Mouse (Mus musculus) hindbrain, embryonic 15.5 days (tissue): ENCODE measurements around the gene Syde2. TPM values are rescaled to one million over a fixed set of nuclear protein-coding genes. Genes with fewer than 3 reads are reported as not detected.

Experiments
- ATAC-seq: fragments of 200-750 bp; cut with Nextera tagmentation; 2 replicates; pipeline ENCODE4 v1.8.0; 2017; ENCODE audit warnings: low read depth, moderate number of reproducible peaks, moderate TSS enrichment; ENCODE audit not compliant: low FRiP score
- H3K27ac ChIP-seq: fragments of 300-500 bp; sonication (generic); replicated peaks from 2 replicates; pipeline ENCODE4 v1.5.1; 2015; ENCODE audit warnings: mild to moderate bottlenecking, inconsistent platforms
- H3K27me3 ChIP-seq: fragments of 300-500 bp; sonication (generic); 2 replicates; pipeline ENCODE4 v1.6.1; 2015; ENCODE audit warnings: control low read depth, inconsistent platforms
- H3K36me3 ChIP-seq: fragments of 300-500 bp; sonication (generic); 2 replicates; pipeline ENCODE4 v1.6.1; 2015; ENCODE audit warnings: control low read depth, inconsistent platforms
- H3K4me1 ChIP-seq: fragments of 300-500 bp; sonication (generic); replicated peaks from 2 replicates; pipeline ENCODE4 v1.6.1; 2015; ENCODE audit warnings: control low read depth, inconsistent platforms
- H3K4me2 ChIP-seq: fragments of 300-500 bp; sonication (generic); 2 replicates; pipeline ENCODE4 v1.6.1; 2015; ENCODE audit warnings: moderate library complexity, mild to moderate bottlenecking, inconsistent platforms
- H3K4me3 ChIP-seq: fragments of 300-500 bp; sonication (generic); 2 replicates; pipeline ENCODE4 v1.5.1; 2015; ENCODE audit warnings: mild to moderate bottlenecking, inconsistent platforms
- H3K9ac ChIP-seq: fragments of 300-500 bp; sonication (generic); 2 replicates; pipeline ENCODE4 v1.6.1; 2015; ENCODE audit warnings: inconsistent platforms
- H3K9me3 ChIP-seq: fragments of 300-500 bp; sonication (generic); 2 replicates; pipeline ENCODE4 v1.6.1; 2016; ENCODE audit warnings: control low read depth, inconsistent platforms
- WGBS: fragments of 180-500 bp; shearing (Covaris S2); methylation state at CpG from one replicate; pipeline ENCODE4 v1.1.7; 2015; 5-methylcytosine and 5-hydroxymethylcytosine counted together
- polyA plus RNA-seq: library from polyadenylated mRNA; unstranded; fragments of >200 nt; fragmentation: Nextera tagmentation; extraction: Ambion mirVana; gene quantifications from 2 replicates; pipeline ENCODE4 v1.2.1, GENCODE M21; 2015

Syde2 gene
- polyA plus RNA-seq, 1 experiment from 2014 or later = 0.34 TPM

DNA sequence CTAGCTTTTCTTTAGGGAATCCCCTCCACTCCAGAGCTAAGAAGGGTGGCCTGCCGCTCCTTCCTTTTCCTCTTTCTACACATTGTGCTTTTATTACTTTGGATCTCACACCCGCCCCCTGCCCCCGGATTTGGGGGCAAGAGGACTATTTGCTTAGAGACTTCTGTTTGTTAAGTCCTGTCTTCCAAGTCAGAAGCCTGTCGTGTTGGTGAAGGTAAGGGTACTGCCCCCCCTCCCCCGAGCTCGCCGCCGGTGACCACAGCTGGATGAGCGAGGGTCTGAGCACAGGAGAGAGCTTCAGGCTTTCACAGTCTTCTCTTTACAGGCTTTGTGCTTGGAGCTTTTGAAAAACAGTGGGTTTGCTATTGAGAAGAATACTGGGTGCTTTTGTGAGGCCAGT is 29.9 kb downstream of the Syde2 start:
- peaks cover 5% of the 10 kb centered on the region; the same call in 1 of the 2 replicates for H3K36me3 ChIP-seq
- no peaks in the 10 kb centered on the region for H3K4me1 ChIP-seq
- H3K9me3 ChIP-seq = no peaks in the 10 kb centered on the region
- no peak overlapping the region for H3K27ac ChIP-seq
- H3K27me3 ChIP-seq = no peaks in the 10 kb centered on the region
- WGBS = 52% methylated on average over 9 of the region's 9 CpGs
- no peak overlapping the region for H3K9ac ChIP-seq
- no peak overlapping the region for H3K4me3 ChIP-seq
- no peak overlapping the region for H3K4me2 ChIP-seq
- ATAC-seq = no peak

DNA sequence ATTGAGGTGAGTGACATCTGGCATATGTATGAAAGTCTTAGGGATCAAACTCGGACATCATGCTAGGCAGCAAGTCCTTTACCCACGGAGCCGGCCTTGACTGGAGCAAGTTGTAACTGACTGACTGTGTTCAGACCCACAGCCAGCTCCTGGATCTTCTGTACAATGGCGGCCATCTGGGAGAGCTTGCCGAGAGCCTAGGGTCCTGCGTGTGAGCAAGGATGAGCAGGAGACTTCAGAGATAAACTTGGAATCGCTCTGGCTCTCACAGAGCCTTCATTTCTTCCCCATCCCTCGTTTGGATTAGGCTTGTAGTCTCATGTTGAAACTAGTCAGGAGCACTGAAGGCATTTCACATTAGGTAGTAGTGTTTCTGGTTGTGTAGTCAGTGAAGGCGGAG is 34.6 kb downstream of the Syde2 start:
- H3K9me3 ChIP-seq = no peaks in the 10 kb centered on the region
- H3K4me2 ChIP-seq = no peak overlapping the region
- H3K4me1 ChIP-seq = no peaks in the 10 kb centered on the region
- no peak for ATAC-seq
- H3K4me3 ChIP-seq = no peak overlapping the region
- WGBS = 94% methylated on average over 9 of the region's 9 CpGs
- no peak overlapping the region for H3K27ac ChIP-seq
- no peaks in the 10 kb centered on the region for H3K27me3 ChIP-seq
- H3K36me3 ChIP-seq = no peaks in the 10 kb centered on the region
- H3K9ac ChIP-seq = no peak overlapping the region

DNA sequence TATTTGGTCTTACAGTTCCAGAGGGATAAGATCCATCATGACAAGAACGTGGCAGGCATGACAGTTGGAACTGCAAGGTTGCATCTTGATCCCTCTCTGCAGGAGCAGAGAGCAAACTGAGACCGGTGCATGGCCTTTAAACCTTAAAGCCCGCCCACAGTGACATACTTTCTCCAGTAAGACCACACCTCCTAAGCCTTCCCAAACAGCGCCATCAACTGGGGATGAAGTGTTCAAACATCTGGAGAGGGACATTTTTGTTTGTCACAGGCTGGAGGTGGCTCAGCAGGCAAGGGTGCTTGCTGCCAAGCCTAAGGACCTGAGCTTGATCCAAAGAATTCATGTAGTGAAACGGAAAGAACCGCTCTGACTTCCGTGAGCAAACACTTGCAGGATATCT is 37.1 kb downstream of the Syde2 start:
- no peaks in the 10 kb centered on the region for H3K27me3 ChIP-seq
- H3K4me3 ChIP-seq = no peak overlapping the region
- WGBS = 88% methylated on average over 7 of the region's 7 CpGs
- H3K36me3 ChIP-seq = no peaks in the 10 kb centered on the region
- ATAC-seq = no peak
- H3K9ac ChIP-seq = no peak overlapping the region
- H3K27ac ChIP-seq = no peak overlapping the region
- H3K4me2 ChIP-seq = no peak overlapping the region
- H3K9me3 ChIP-seq = no peaks in the 10 kb centered on the region
- no peaks in the 10 kb centered on the region for H3K4me1 ChIP-seq

DNA sequence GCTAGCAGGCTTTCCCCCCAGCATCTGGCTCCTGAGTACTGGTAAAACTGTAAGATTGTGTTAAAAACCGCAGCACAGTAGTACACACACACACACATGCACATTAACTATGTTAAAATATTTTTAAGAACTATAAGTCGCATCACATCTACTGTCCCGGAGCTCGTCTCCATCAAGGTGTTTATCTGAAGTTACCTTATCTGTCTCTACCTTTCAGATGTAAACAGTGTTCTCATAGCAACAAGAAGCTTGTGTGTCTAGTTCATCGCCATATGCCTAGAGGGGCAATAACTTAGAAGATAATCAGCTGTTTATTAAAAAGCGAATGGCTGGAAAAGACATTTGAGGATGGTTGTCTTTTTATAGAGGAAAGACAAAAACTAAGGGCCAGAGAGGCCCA is 37.8 kb downstream of the Syde2 start:
- Histone ChIP-seq H3K4me3 (no peak overlapping the region), H3K4me2 (no peak overlapping the region), H3K9me3 (no peaks in the 10 kb centered on the region), H3K4me1 (peaks cover 5% of the 10 kb centered on the region; the same call in 1 of the 2 replicates), H3K27ac (no peak overlapping the region), H3K36me3 (no peaks in the 10 kb centered on the region), H3K27me3 (no peaks in the 10 kb centered on the region), H3K9ac (no peak overlapping the region)
- 95% methylated on average over 6 of the region's 6 CpGs for WGBS
- ATAC-seq = no peak

DNA sequence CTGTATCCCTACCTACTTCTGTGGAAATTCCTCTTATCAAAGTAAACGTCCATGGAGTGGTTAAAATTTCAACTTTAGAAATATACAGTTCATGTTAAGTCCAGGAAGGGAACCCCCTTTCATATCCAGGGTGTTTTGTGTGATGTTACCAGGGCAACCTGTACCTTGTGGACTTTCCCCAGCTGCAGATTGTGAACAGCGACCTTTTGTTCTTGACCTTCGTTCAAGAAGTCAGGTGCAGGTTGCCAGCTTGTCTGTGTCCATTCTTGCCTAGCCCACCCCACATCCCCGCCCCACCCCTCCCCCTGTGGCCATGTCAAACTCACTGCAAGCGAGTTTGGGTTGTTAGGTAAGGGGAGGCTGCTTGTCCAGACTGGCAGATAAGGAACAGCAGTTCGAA is 39.4 kb downstream of the Syde2 start:
- no peaks in the 10 kb centered on the region for H3K27me3 ChIP-seq
- no peak overlapping the region for H3K4me3 ChIP-seq
- H3K27ac ChIP-seq = no peak overlapping the region
- no peak overlapping the region for H3K9ac ChIP-seq
- H3K36me3 ChIP-seq = no peaks in the 10 kb centered on the region
- 48% methylated on average over 6 of the region's 6 CpGs for WGBS
- H3K4me2 ChIP-seq = no peak overlapping the region
- no peaks in the 10 kb centered on the region for H3K9me3 ChIP-seq
- peaks cover 6% of the 10 kb centered on the region; the same call in 1 of the 2 replicates for H3K4me1 ChIP-seq
- ATAC-seq = no peak

DNA sequence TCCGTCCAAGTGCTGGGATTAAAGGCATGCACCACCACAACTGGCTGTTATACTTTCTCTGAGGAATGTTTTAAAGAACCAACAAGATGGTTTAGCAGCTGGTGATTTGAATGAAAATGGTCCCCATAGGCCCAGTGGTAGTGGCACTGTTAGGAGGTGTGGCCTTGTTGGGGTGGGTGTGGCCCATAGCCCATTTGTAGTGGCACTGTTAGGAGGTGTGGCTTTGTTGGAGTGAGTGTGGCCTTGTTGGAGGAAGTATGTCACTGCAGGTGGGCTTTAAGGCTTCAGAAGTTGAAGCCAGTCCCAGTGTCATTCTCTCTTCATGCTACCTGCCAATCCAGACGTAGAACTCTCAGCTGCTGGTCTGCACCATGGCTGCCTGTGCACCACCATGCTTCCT is 40.7 kb downstream of the Syde2 start:
- no peak overlapping the region for H3K4me2 ChIP-seq
- H3K36me3 ChIP-seq = no peaks in the 10 kb centered on the region
- H3K27ac ChIP-seq = no peak overlapping the region
- no peaks in the 10 kb centered on the region for H3K27me3 ChIP-seq
- H3K9me3 ChIP-seq = no peaks in the 10 kb centered on the region
- H3K4me1 ChIP-seq = peaks cover 6% of the 10 kb centered on the region; the same call in 1 of the 2 replicates
- H3K4me3 ChIP-seq = no peak overlapping the region
- H3K9ac ChIP-seq = no peak overlapping the region
- ATAC-seq = no peak
- 86% methylated on average over 2 of the region's 2 CpGs for WGBS

DNA sequence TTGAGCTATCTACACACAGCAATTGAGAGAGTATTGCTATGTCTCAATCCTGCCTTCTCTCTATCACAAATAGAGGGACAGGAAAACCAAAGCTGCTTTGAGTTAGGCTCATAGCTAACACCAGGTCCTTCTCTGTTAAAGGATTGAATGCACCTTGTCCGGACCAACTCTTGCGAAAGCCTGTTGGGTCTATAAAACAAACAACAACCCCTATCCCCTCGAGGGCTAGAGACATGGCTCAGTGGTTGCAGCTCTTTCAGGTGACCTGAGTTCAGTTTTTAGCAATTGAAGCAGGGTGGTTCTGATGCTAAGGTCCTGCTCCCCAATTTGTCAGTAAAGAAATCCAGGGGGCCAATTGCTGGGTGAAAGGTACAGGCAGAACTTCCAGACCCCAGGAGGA is 41.6 kb downstream of the Syde2 start:
- H3K4me1 ChIP-seq = peaks cover 6% of the 10 kb centered on the region; the same call in 1 of the 2 replicates
- H3K4me2 ChIP-seq = no peak overlapping the region
- H3K27ac ChIP-seq = no peak overlapping the region
- H3K9ac ChIP-seq = no peak overlapping the region
- no peaks in the 10 kb centered on the region for H3K9me3 ChIP-seq
- no peaks in the 10 kb centered on the region for H3K36me3 ChIP-seq
- no peak for ATAC-seq
- H3K4me3 ChIP-seq = no peak overlapping the region
- no peaks in the 10 kb centered on the region for H3K27me3 ChIP-seq
- 82% methylated on average over 3 of the region's 3 CpGs for WGBS

DNA sequence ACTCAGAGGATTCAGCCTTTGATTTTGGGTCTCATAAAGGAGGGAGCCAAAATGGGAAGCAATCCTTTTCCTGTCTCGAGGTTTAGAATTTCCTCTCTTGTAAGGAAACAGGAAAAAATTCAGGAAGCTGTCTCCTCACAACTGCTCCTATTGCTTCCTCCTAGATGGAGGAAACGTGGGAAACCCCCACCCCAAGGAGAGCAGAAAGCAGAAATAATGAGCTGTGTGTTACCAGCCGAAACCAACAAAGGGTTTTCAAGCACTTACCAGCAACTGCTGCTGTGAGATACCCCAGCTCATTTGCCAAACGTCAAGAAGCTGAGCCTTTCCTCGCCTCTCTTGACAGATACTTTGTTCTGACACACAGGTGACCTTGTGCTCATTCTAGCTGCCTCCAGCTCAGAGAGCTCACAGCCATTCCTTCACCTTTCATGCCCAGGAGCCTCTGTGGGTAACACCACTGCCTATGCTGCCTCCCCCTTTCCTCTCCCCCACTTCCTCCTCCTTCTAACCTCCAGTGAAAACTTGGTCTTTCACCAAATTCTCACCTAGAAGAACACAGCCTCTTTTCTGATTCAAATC is 42.7 kb downstream of the Syde2 start:
- no peak overlapping the region for H3K9ac ChIP-seq
- ATAC-seq = peak; percentile 34; the same call in 1 of the 2 replicates
- H3K27ac ChIP-seq = peak overlapping the region; percentile 7; the same call in 1 of the 2 replicates
- no peaks in the 10 kb centered on the region for H3K9me3 ChIP-seq
- H3K4me2 ChIP-seq = no peak overlapping the region
- no peak overlapping the region for H3K4me3 ChIP-seq
- H3K36me3 ChIP-seq = no peaks in the 10 kb centered on the region
- 20% methylated on average over 5 of the region's 5 CpGs for WGBS
- H3K4me1 ChIP-seq = peaks cover 6% of the 10 kb centered on the region; the same call in 1 of the 2 replicates
- H3K27me3 ChIP-seq = no peaks in the 10 kb centered on the region

DNA sequence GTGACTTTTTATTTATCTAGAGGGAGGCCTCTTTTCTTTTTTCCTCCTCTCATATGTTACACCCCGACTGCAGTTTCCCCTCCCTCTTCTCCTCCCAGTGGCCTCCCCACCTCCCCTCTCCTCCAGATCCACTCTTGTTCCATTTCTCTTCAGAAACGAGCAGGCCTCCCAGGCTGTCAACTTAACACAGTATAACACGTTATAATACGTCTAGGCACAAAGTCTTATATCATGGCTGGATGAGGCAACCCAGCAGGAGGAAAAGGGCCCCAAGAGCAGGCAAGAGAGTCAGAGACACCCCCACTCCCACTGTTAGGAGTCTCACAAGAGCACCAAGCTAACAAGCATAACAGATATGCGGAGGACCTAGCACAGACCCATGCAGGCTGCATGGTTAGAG is 45.3 kb downstream of the Syde2 start:
- no peak overlapping the region for H3K4me3 ChIP-seq
- peaks cover 9% of the 10 kb centered on the region; the same call in 1 of the 2 replicates for H3K4me1 ChIP-seq
- no peak for ATAC-seq
- no peak overlapping the region for H3K9ac ChIP-seq
- no peaks in the 10 kb centered on the region for H3K36me3 ChIP-seq
- H3K27me3 ChIP-seq = no peaks in the 10 kb centered on the region
- H3K4me2 ChIP-seq = no peak overlapping the region
- 92% methylated on average over 5 of the region's 5 CpGs for WGBS
- no peaks in the 10 kb centered on the region for H3K9me3 ChIP-seq
- no peak overlapping the region for H3K27ac ChIP-seq

DNA sequence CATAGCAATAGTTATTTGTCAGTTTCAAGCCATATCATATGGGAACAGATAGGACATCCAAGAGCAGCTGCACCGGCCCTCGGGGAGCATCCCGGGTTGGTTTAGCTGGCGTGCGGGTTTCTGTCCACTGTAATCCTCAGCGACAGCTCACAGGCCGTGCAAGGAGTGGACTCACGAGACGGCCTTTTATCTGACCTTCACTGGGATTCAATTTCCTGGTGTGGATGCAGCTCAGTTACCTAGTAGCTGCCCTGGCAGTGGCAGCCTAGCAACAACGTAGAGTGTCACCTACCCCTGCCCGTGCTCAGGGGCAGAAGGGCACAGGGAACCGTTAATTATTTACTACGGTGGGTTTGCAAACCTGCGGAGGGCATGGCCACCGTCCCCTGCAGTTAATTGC is 50.2 kb downstream of the Syde2 start:
- H3K9ac ChIP-seq = no peak overlapping the region
- 0 out of 2 replicates have a peak overlapping the region, but pooled peaks have one; percentile 23 for H3K27ac ChIP-seq
- 32% methylated on average over 15 of the region's 15 CpGs for WGBS
- peak; percentile 23; the same call in 1 of the 2 replicates for ATAC-seq
- no peaks in the 10 kb centered on the region for H3K9me3 ChIP-seq
- H3K27me3 ChIP-seq = no peaks in the 10 kb centered on the region
- H3K4me1 ChIP-seq = peaks cover 5% of the 10 kb centered on the region; the same call in 1 of the 2 replicates
- H3K4me2 ChIP-seq = no peak overlapping the region
- H3K36me3 ChIP-seq = no peaks in the 10 kb centered on the region
- H3K4me3 ChIP-seq = no peak overlapping the region

DNA sequence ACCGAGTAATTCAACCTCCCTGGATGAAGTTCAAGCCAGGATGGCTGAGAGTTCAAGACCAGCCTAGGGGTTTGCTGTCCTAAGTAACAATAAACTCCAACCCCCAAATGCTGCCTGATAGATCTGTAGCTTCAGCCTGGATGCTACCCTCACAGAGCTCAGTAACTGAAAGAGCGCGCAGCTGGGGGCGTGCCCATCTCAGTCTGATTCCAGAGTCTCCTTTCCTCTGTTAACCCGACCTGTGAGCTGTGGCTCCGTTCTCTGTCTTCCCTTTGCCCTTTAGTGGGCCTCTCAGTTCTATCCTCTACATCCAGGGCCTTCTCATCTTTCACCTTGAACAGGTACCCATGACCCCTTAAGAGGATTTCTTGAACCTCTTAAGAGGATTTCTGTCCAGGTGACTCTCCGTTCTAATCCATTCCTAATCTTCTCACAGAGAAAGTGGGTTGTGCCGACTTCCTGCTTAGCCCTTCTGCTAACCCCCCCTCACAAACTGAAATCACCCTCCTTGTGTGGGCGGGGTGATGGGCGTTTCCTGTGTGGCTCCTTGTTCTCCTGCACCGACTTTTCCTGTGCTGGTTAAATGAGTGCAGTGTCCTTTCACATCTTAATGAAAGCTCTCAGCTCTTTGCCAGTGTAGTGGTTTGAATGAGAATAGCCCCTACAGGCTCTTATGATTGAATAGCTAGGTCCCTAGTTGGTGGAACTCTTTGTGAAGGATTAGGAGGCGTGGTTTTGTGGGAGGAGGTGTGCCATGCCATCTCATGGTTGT is 51.6 kb downstream of the Syde2 start:
- no peak overlapping the region for H3K4me3 ChIP-seq
- no peak for ATAC-seq
- H3K9ac ChIP-seq = no peak overlapping the region
- peaks cover 5% of the 10 kb centered on the region; the same call in 1 of the 2 replicates for H3K4me1 ChIP-seq
- no peaks in the 10 kb centered on the region for H3K9me3 ChIP-seq
- no peaks in the 10 kb centered on the region for H3K36me3 ChIP-seq
- no peaks in the 10 kb centered on the region for H3K27me3 ChIP-seq
- H3K4me2 ChIP-seq = no peak overlapping the region
- H3K27ac ChIP-seq = no peak overlapping the region
- 74% methylated on average over 12 of the region's 12 CpGs for WGBS

DNA sequence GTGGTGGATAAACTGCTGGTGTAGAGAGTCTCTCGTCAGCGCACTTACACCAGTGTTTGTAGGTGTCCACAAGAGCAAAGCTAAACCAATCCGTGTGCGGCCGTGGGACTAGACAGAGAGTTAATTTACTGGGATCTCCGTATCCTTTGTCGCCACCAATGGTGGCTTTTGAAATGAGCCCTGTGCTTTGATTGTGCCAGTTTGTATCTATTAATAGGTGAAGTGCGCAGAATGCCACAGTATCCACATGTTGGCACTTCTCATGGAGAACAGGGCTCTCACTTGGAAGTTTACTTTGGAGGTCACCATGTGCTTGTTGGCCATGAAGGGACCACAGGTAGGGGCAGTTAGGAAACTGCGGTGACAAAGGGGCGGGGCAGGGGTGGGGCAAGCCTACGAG is 53.7 kb downstream of the Syde2 start:
- Histone ChIP-seq H3K4me3 (no peak overlapping the region), H3K27me3 (no peaks in the 10 kb centered on the region), H3K9ac (no peak overlapping the region), H3K36me3 (no peaks in the 10 kb centered on the region), H3K4me1 (peaks cover 5% of the 10 kb centered on the region; the same call in 1 of the 2 replicates), H3K9me3 (no peaks in the 10 kb centered on the region), H3K4me2 (no peak overlapping the region), H3K27ac (no peak overlapping the region)
- no peak for ATAC-seq
- 94% methylated on average over 11 of the region's 11 CpGs for WGBS
